Mouse (Mus musculus): ENCODE data around the gene Ubap2.

Gene Ubap2

GRCm38 (mm10) chr4:41274980-41275850 lies at the start of gene Ubap2:
Gene Ubap2, minus strand, starts transcription at chr4:41275144.
- DNase-seq (ENCODE audit: low spot score in 2 of 2): peak; percentile 96 to 98

GRCm38 (mm10) chr4:41320971-41321370 lies 46.0 kb upstream of the Ubap2 start:
- no peak for DNase-seq (ENCODE audit: low spot score in 2 of 2)

- DNase-seq (ENCODE audit: low spot score in 2 of 2): no peak
These were observed 43.3 kb upstream of the Ubap2 start for GRCm38 (mm10) chr4:41318267-41318666.

GRCm38 (mm10) chr4:41315173-41315572 lies 40.2 kb upstream of the Ubap2 start:
- peak in 1 of 2 experiments; percentile 15 for DNase-seq (ENCODE audit: low spot score in 2 of 2)

- DNase-seq (ENCODE audit: low spot score in 2 of 2): peak; percentile 83 to 90
These were observed 39.5 kb upstream of the Ubap2 start, which contains the start of gene Dcaf12 for GRCm38 (mm10) chr4:41314141-41315129. Gene Dcaf12, minus strand, starts transcription at chr4:41314889.

- DNase-seq (ENCODE audit: low spot score in 2 of 2): no peak
These were observed 38.8 kb upstream of the Ubap2 start for GRCm38 (mm10) chr4:41313722-41314121.

- DNase-seq (ENCODE audit: low spot score in 2 of 2): no peak
These were observed 35.9 kb upstream of the Ubap2 start for GRCm38 (mm10) chr4:41310567-41311563.

- no peak for DNase-seq (ENCODE audit: low spot score in 2 of 2)
These were observed 32.5 kb upstream of the Ubap2 start for GRCm38 (mm10) chr4:41307406-41307805.

GRCm38 (mm10) chr4:41304302-41304701 lies 29.4 kb upstream of the Ubap2 start:
- DNase-seq (ENCODE audit: low spot score in 2 of 2): no peak

GRCm38 (mm10) chr4:41303671-41304070 lies 28.7 kb upstream of the Ubap2 start:
- DNase-seq (ENCODE audit: low spot score in 2 of 2): no peak

GRCm38 (mm10) chr4:41298976-41299375 lies 24.0 kb upstream of the Ubap2 start:
- DNase-seq (ENCODE audit: low spot score in 2 of 2): no peak

GRCm38 (mm10) chr4:41295960-41296359 lies 21.0 kb upstream of the Ubap2 start:
- no peak for DNase-seq (ENCODE audit: low spot score in 2 of 2)

- DNase-seq (ENCODE audit: low spot score in 2 of 2): no peak
These were observed 20.6 kb upstream of the Ubap2 start for GRCm38 (mm10) chr4:41295507-41295906.

- no peak for DNase-seq (ENCODE audit: low spot score in 2 of 2)
These were observed 19.0 kb upstream of the Ubap2 start for GRCm38 (mm10) chr4:41293907-41294306.

GRCm38 (mm10) chr4:41289802-41290201 lies 14.9 kb upstream of the Ubap2 start:
- DNase-seq (ENCODE audit: low spot score in 2 of 2): no peak

GRCm38 (mm10) chr4:41286420-41286819 lies 11.5 kb upstream of the Ubap2 start:
- DNase-seq (ENCODE audit: low spot score in 2 of 2): no peak

- DNase-seq (ENCODE audit: low spot score in 2 of 2): no peak
These were observed 9.1 kb upstream of the Ubap2 start for GRCm38 (mm10) chr4:41284087-41284486.

- DNase-seq (ENCODE audit: low spot score in 2 of 2): no peak
These were observed 983 bp upstream of the Ubap2 start for GRCm38 (mm10) chr4:41275927-41276326.

GRCm38 (mm10) chr4:41274377-41274979 lies 466 bp downstream of the Ubap2 start:
- DNase-seq (ENCODE audit: low spot score in 2 of 2): no peak

- no peak for DNase-seq (ENCODE audit: low spot score in 2 of 2)
These were observed 6.8 kb downstream of the Ubap2 start for GRCm38 (mm10) chr4:41268133-41268532.

GRCm38 (mm10) chr4:41266350-41266749 lies 8.6 kb downstream of the Ubap2 start:
- no peak for DNase-seq (ENCODE audit: low spot score in 2 of 2)
